In genomic region chr19:40818764-40819163, GRCm38 (mm10) we compare ENCODE assay signal across 10 mouse cellular contexts. TPM values are rescaled to one million over a fixed set of nuclear protein-coding genes. Genes with fewer than 3 reads are reported as not detected.
DNase-seq lines count a peak whose midpoint lies in the region; ATAC-seq lines count a peak whose summit lies in the region.
"Had no signal": no experiment of that assay in that cellular context is flagged by ENCODE, and none has a peak within 500 bp of the region (broad histone marks: within the 10 kb centered on the region; RNA-seq: fewer than 3 reads in every experiment).

No protein-coding gene starts in this region.

- H3K4me3 ChIP-seq in heart, embryonic 16.5 days (ENCODE audit: low read length): no peak overlapping the region
- H3K4me3 ChIP-seq in heart, embryonic 12.5 days: no peak overlapping the region
- H3K4me3 ChIP-seq in forebrain, embryonic 10.5 days: no peak overlapping the region
- H3K4me3 ChIP-seq: limb, embryonic 15.5 days had no signal

- H3K27ac ChIP-seq in heart, embryonic 16.5 days (ENCODE audit: low read length): no peak overlapping the region
- H3K27ac ChIP-seq in heart, embryonic 12.5 days (ENCODE audit: poor library complexity, severe bottlenecking): no peak overlapping the region
- no peak overlapping the region for H3K27ac ChIP-seq in forebrain, embryonic 10.5 days
- H3K27ac ChIP-seq: limb, embryonic 15.5 days had no signal

- DNase-seq in c-Kit-positive CD71-positive TER-119-negative erythroid progenitor cells, embryonic 14.5 days (ENCODE audit: low read depth): peak; percentile 51
- DNase-seq in lung, postnatal 25 days (ENCODE audit: low spot score): peak; percentile 46
- DNase-seq in spleen, postnatal 4 days (ENCODE audit: low spot score in 2 of 2): peak; percentile 70 to 80
- DNase-seq in testis, postnatal 10 days (ENCODE audit: low spot score): no peak
- no peak for DNase-seq in gastrocnemius, postnatal 10 days
- no peak for DNase-seq in forebrain, embryonic 10.5 days (ENCODE audit: extremely low spot score, low spot score)
- DNase-seq: cerebellum, adult 11-12 months had no signal

- peak overlapping the region; percentile 21; the same call in 1 of the 2 replicates for H3K4me2 ChIP-seq in heart, embryonic 16.5 days (ENCODE audit: low read depth, low read length)
- H3K4me2 ChIP-seq in heart, embryonic 12.5 days: no peak overlapping the region
- H3K4me2 ChIP-seq: limb, embryonic 15.5 days had no signal

- WGBS in heart, embryonic 16.5 days: 50% methylated on average over 7 of the region's 7 CpGs
- WGBS in heart, embryonic 12.5 days: 45% methylated on average over 7 of the region's 7 CpGs
- WGBS in forebrain, embryonic 10.5 days: 83% methylated on average over 7 of the region's 7 CpGs

- H3K4me1 ChIP-seq in heart, embryonic 16.5 days (ENCODE audit: control insufficient read depth, insufficient read depth, low read length): no peaks in the 10 kb centered on the region
- peaks cover 3% of the 10 kb centered on the region; the same call in 1 of the 2 replicates for H3K4me1 ChIP-seq in heart, embryonic 12.5 days (replicated peaks)
- H3K4me1 ChIP-seq in forebrain, embryonic 10.5 days: no peaks in the 10 kb centered on the region
- H3K4me1 ChIP-seq: limb, embryonic 15.5 days had no signal

- H3K36me3 ChIP-seq in heart, embryonic 16.5 days (ENCODE audit: control insufficient read depth, insufficient read depth): no peaks in the 10 kb centered on the region
- no peaks in the 10 kb centered on the region for H3K36me3 ChIP-seq in heart, embryonic 12.5 days
- H3K36me3 ChIP-seq in forebrain, embryonic 10.5 days (replicated peaks): no peaks in the 10 kb centered on the region
- H3K36me3 ChIP-seq: limb, embryonic 15.5 days had no signal

- H3K9ac ChIP-seq in heart, embryonic 16.5 days (ENCODE audit: low read length): no peak overlapping the region
- H3K9ac ChIP-seq in heart, embryonic 12.5 days: no peak overlapping the region
- H3K9ac ChIP-seq: limb, embryonic 15.5 days had no signal

- no peak for ATAC-seq in heart, embryonic 16.5 days (replicated peaks; ENCODE audit: extremely low read depth, insufficient read depth, low FRiP score)
- no peak for ATAC-seq in heart, embryonic 12.5 days (ENCODE audit: insufficient number of reproducible peaks, low FRiP score)

- H3K9me3 ChIP-seq in heart, embryonic 16.5 days (replicated peaks; ENCODE audit: control insufficient read depth, low read length): no peaks in the 10 kb centered on the region
- no peaks in the 10 kb centered on the region for H3K9me3 ChIP-seq in heart, embryonic 12.5 days (replicated peaks)
- H3K9me3 ChIP-seq in forebrain, embryonic 10.5 days: no peaks in the 10 kb centered on the region
- H3K9me3 ChIP-seq: limb, embryonic 15.5 days had no signal

- H3K27me3 ChIP-seq in heart, embryonic 16.5 days (ENCODE audit: control insufficient read depth, insufficient read depth, low read length): no peaks in the 10 kb centered on the region
- no peaks in the 10 kb centered on the region for H3K27me3 ChIP-seq in heart, embryonic 12.5 days (replicated peaks)
- H3K27me3 ChIP-seq in forebrain, embryonic 10.5 days (ENCODE audit: poor library complexity, severe bottlenecking): no peaks in the 10 kb centered on the region
- H3K27me3 ChIP-seq: limb, embryonic 15.5 days had no signal

RNA-seq across cellular contexts. Expression of gene Ccnj, which starts 12.3 kb away (rescaled TPM):
- polyA plus RNA-seq in heart, embryonic 16.5 days (2015; fragmentation: Nextera tagmentation; extraction: Ambion mirVana): 6.3 and 6.6 TPM in 2 replicates
- polyA plus RNA-seq in heart, embryonic 12.5 days (2016; fragmentation: Nextera tagmentation; extraction: Ambion mirVana): 11.0 and 13.3 TPM in 2 replicates
- 1 to 10 TPM; 4.4 to 5.2 TPM for total RNA-seq in gastrocnemius, postnatal 10 days (2021)
- 37.9 and 39.9 TPM in 2 replicates for polyA plus RNA-seq in forebrain, embryonic 10.5 days (2016; fragmentation: Nextera tagmentation; extraction: Ambion mirVana)

Comparison
In these comparisons a context has a peak if more than half of its experiments do, and no peak if none do; other contexts are left out.
1. DNase-seq: peak in c-Kit-positive CD71-positive TER-119-negative erythroid progenitor cells, embryonic 14.5 days (single experiment), lung, postnatal 25 days (single experiment) and spleen, postnatal 4 days (2 of 2); none in testis, postnatal 10 days (single experiment), gastrocnemius, postnatal 10 days (single experiment) and forebrain, embryonic 10.5 days (single experiment).